Mouse (Mus musculus): Measurements from ENCODE around the gene Wbp1.

The Wbp1 gene

GRCm38 (mm10) chr6:83120930-83121862 lies at the start of gene Wbp1:
Gene Wbp1, minus strand, starts transcription at chr6:83121559.
- DNase-seq (ENCODE audit: low read depth, low spot score), result peak; percentile 100

- no peak for DNase-seq (ENCODE audit: low read depth, low spot score)
Measured at GRCm38 (mm10) chr6:83171063-83171462, 49.7 kb upstream of the Wbp1 start.

GRCm38 (mm10) chr6:83169872-83170271 lies 48.5 kb upstream of the Wbp1 start:
- DNase-seq (ENCODE audit: low read depth, low spot score), result no peak

- peak; percentile 46 for DNase-seq (ENCODE audit: low read depth, low spot score)
Measured at GRCm38 (mm10) chr6:83166243-83166630, 44.9 kb upstream of the Wbp1 start.

GRCm38 (mm10) chr6:83165607-83166242 lies 44.4 kb upstream of the Wbp1 start, which contains the start of gene Dctn1:
Gene Dctn1, plus strand, starts transcription at chr6:83165920.
- DNase-seq (ENCODE audit: low read depth, low spot score), result peak; percentile 96

GRCm38 (mm10) chr6:83165026-83165606 lies 43.8 kb upstream of the Wbp1 start:
- no peak for DNase-seq (ENCODE audit: low read depth, low spot score)

- DNase-seq (ENCODE audit: low read depth, low spot score), result peak; percentile 89
Measured at GRCm38 (mm10) chr6:83162701-83163100, 41.3 kb upstream of the Wbp1 start.

GRCm38 (mm10) chr6:83161921-83162641 lies 40.7 kb upstream of the Wbp1 start:
- peak; percentile 82 for DNase-seq (ENCODE audit: low read depth, low spot score)

GRCm38 (mm10) chr6:83161442-83161841 lies 40.1 kb upstream of the Wbp1 start:
- DNase-seq (ENCODE audit: low read depth, low spot score), result peak; percentile 18

- peak; percentile 73 for DNase-seq (ENCODE audit: low read depth, low spot score)
Measured at GRCm38 (mm10) chr6:83159456-83159855, 38.1 kb upstream of the Wbp1 start.

GRCm38 (mm10) chr6:83156259-83156684 lies 34.9 kb upstream of the Wbp1 start, which contains the start of the genes Wdr54 and 1700003E16Rik:
Gene Wdr54, minus strand, starts transcription at chr6:83156397.
Gene 1700003E16Rik, plus strand, starts transcription at chr6:83156404.
- DNase-seq (ENCODE audit: low read depth, low spot score), result peak; percentile 89

- DNase-seq (ENCODE audit: low read depth, low spot score), result no peak
Measured at GRCm38 (mm10) chr6:83155552-83156238, 34.3 kb upstream of the Wbp1 start.

GRCm38 (mm10) chr6:83153485-83153884 lies 32.1 kb upstream of the Wbp1 start:
- DNase-seq (ENCODE audit: low read depth, low spot score), result no peak

- no peak for DNase-seq (ENCODE audit: low read depth, low spot score)
Measured at GRCm38 (mm10) chr6:83153038-83153437, 31.7 kb upstream of the Wbp1 start.

GRCm38 (mm10) chr6:83151721-83152120 lies 30.4 kb upstream of the Wbp1 start:
- peak; percentile 60 for DNase-seq (ENCODE audit: low read depth, low spot score)

GRCm38 (mm10) chr6:83147280-83147679 lies 25.9 kb upstream of the Wbp1 start:
- DNase-seq (ENCODE audit: low read depth, low spot score), result no peak

GRCm38 (mm10) chr6:83145805-83146204 lies 24.4 kb upstream of the Wbp1 start:
- peak; percentile 33 for DNase-seq (ENCODE audit: low read depth, low spot score)

GRCm38 (mm10) chr6:83145209-83145608 lies 23.9 kb upstream of the Wbp1 start:
- no peak for DNase-seq (ENCODE audit: low read depth, low spot score)

- no peak for DNase-seq (ENCODE audit: low read depth, low spot score)
Measured at GRCm38 (mm10) chr6:83142886-83143285, 21.5 kb upstream of the Wbp1 start.

GRCm38 (mm10) chr6:83142211-83142731 lies 20.9 kb upstream of the Wbp1 start:
- DNase-seq (ENCODE audit: low read depth, low spot score), result peak; percentile 62

- DNase-seq (ENCODE audit: low read depth, low spot score), result no peak
Measured at GRCm38 (mm10) chr6:83141636-83142035, 20.3 kb upstream of the Wbp1 start.
